Mouse (Mus musculus): Measurements from ENCODE around the gene Map3k20.

- TF ChIP-seq CTCF (conservative IDR thresholded peaks at IDR 0.05; ENCODE audit: low read length) = no peak
- TF ChIP-seq POU5F1 (IDR thresholded peaks at IDR 0.05; ENCODE audit: borderline replicate concordance, low read length) = no peak
- TF ChIP-seq NANOG (IDR thresholded peaks at IDR 0.05; ENCODE audit: borderline replicate concordance, low read length) = no peak
Measured at GRCm38 (mm10) chr2:72375877-72376276, 90.4 kb downstream of the Map3k20 start.
